Mouse (Mus musculus) midbrain, postnatal 0 days (tissue): ENCODE results near the gene Tff1. TPM values are rescaled to one million over a fixed set of nuclear protein-coding genes. Genes with fewer than 3 reads are reported as not detected.

Experiments used
- ATAC-seq: fragments of 200-750 bp; cut with Nextera tagmentation; 2 replicates; pipeline ENCODE4 v1.8.0; 2017; ENCODE audit warnings: moderate number of reproducible peaks, mild to moderate bottlenecking, moderate TSS enrichment, moderate library complexity; ENCODE audit not compliant: low FRiP score
- DNase-seq: peaks from one replicate; pipeline ENCODE4 v3.0.0-alpha.2; 2015; ENCODE audit warnings: low spot score
- H3K27ac ChIP-seq: fragments of 300-500 bp; sonication (generic); 2 replicates; pipeline ENCODE4 v1.5.1; 2014; ENCODE audit warnings: low read depth, mild to moderate bottlenecking, low read length, mixed read lengths
- H3K27me3 ChIP-seq: fragments of 300-500 bp; sonication (generic); 2 replicates; pipeline ENCODE4 v1.6.1; 2014; ENCODE audit warnings: low read length, control low read depth, mixed read lengths; ENCODE audit not compliant: insufficient read depth
- H3K36me3 ChIP-seq: fragments of 300-500 bp; sonication (generic); 2 replicates; pipeline ENCODE4 v1.6.1; 2014; ENCODE audit warnings: low read length, control low read depth, mixed read lengths; ENCODE audit not compliant: insufficient read depth
- H3K4me1 ChIP-seq: fragments of 300-500 bp; sonication (generic); 2 replicates; pipeline ENCODE4 v1.6.1; 2014; ENCODE audit warnings: mild to moderate bottlenecking, control low read depth, antibody characterized with exemption, low read length, mixed read lengths; ENCODE audit not compliant: insufficient read depth
- H3K4me2 ChIP-seq: fragments of 300-500 bp; sonication (generic); 2 replicates; pipeline ENCODE4 v1.6.1; 2014; ENCODE audit warnings: low read depth, mild to moderate bottlenecking, low read length, mixed read lengths; ENCODE audit not compliant: poor library complexity, severe bottlenecking
- H3K4me3 ChIP-seq: fragments of 300-500 bp; sonication (generic); 2 replicates; pipeline ENCODE4 v1.5.1; 2014; ENCODE audit warnings: low read depth, mild to moderate bottlenecking, low read length, moderate library complexity
- H3K9ac ChIP-seq: fragments of 300-500 bp; sonication (generic); replicated peaks from 2 replicates; pipeline ENCODE4 v1.6.1; 2014; ENCODE audit warnings: mild to moderate bottlenecking, low read length, moderate library complexity, mixed read lengths; ENCODE audit not compliant: poor library complexity, severe bottlenecking
- H3K9me3 ChIP-seq: fragments of 300-500 bp; sonication (generic); 2 replicates; pipeline ENCODE4 v1.6.1; 2016; ENCODE audit warnings: low read length, control low read depth
- CTCF ChIP-seq: IDR thresholded peaks from 2 replicates; pipeline ENCODE4 v1.5.1; 2016; ENCODE audit warnings: antibody characterized with exemption, mild to moderate bottlenecking
- WGBS: fragments of 180-500 bp; shearing (Covaris S2); extraction: QIAGEN DNeasy Blood & Tissue Kit; methylation state at CpG from one replicate; pipeline ENCODE4 v1.1.7; 2014; 5-methylcytosine and 5-hydroxymethylcytosine counted together
- polyA plus RNA-seq: library from polyadenylated mRNA; unstranded; fragments of >200 nt; fragmentation: Nextera tagmentation; extraction: Ambion mirVana; gene quantifications from 2 replicates; pipeline ENCODE4 v1.2.1, GENCODE M21; 2015
- total RNA-seq: library from RNA; depleted of rRNA; stranded (reverse); fragments of >200 nt; gene quantifications from 2 replicates; pipeline ENCODE4 v1.2.3, GENCODE M21; 2014

Tff1 gene
- total and polyA plus RNA-seq, 2 experiments from 2014 or later: not detected

DNA sequence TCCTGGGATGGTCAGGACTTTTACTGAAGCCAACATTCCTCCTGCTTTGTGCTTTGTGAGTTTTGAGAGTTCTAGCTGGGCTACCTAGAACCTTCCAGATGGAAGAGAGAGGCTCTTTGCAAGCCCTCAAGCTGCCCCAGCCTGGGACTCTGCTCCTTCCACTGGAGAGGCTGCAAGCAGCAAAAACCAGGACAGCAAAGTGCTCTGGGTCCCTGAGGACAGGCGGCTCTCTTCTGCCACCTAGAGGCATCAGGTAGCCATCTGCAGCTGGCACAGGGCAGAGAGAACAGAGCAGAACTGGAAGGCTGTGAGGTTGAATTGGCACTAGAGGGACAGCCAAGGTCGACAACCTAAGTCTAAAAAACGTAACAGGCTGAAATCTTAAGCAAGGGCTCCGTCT is 22.3 kb upstream of the Tff1 start:
- TF ChIP-seq CTCF: peak; percentile 89
- Histone ChIP-seq H3K9ac (no peak overlapping the region), H3K4me3 (no peak overlapping the region), H3K4me2 (no peak overlapping the region), H3K27me3 (no peaks in the 10 kb centered on the region), H3K36me3 (no peaks in the 10 kb centered on the region), H3K4me1 (no peaks in the 10 kb centered on the region), H3K27ac (no peak overlapping the region), H3K9me3 (no peaks in the 10 kb centered on the region)
- ATAC-seq (no peak), DNase-seq (peak; percentile 85)
- WGBS: 22% methylated on average over 4 of the region's 4 CpGs

DNA sequence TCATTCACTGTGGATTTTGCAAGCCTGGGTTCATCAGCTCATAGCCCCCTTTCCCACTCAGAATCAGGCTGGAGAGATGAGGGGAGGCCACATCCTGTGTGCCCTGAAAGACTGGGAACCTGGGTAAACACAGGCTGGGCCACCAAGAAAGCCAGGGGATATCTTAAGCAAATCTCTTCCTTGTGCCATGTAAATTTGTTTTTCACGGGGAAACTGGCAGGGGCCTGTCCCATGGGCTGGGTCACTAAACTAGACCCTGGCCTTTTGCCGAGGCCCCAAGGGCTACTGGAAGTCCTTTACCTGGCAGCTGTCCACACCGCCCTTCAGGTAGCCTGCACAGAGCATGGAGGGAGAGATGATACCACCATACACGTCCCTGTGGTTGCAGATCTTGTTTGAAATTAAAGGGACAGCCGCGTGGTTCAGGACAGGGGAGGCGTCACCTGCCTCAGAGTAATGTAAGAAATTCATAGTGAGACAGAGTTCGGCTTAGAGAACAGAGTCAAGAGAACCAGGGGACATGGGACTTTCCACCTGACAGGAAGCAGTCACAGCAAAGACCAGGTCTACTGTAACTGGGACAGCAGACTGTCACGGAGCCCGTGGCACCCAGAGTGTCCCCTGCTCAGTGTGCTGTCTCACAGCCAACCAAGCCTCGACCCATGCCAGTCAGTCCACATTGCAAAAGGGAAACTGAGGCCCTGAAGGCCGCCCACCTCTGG is 19.4 kb upstream of the Tff1 start:
- Histone ChIP-seq H3K4me1 (no peaks in the 10 kb centered on the region), H3K4me3 (no peak overlapping the region), H3K4me2 (no peak overlapping the region), H3K36me3 (no peaks in the 10 kb centered on the region), H3K27ac (no peak overlapping the region), H3K27me3 (no peaks in the 10 kb centered on the region), H3K9ac (no peak overlapping the region), H3K9me3 (no peaks in the 10 kb centered on the region)
- TF ChIP-seq CTCF: no peak
- WGBS: 84% methylated on average over 12 of the region's 12 CpGs
- ATAC-seq (no peak), DNase-seq (no peak)

GRCm38 (mm10) chr17:31183180-31183974 is 18.3 kb upstream of the Tff1 start:
- Histone ChIP-seq H3K4me1 (no peaks in the 10 kb centered on the region), H3K27me3 (no peaks in the 10 kb centered on the region), H3K9me3 (no peaks in the 10 kb centered on the region), H3K4me2 (no peak overlapping the region), H3K27ac (no peak overlapping the region), H3K36me3 (no peaks in the 10 kb centered on the region), H3K9ac (no peak overlapping the region), H3K4me3 (no peak overlapping the region)
- TF ChIP-seq CTCF: no peak
- ATAC-seq (no peak), DNase-seq (no peak)
- WGBS: 71% methylated on average over 12 of the region's 12 CpGs

GRCm38 (mm10) chr17:31181490-31181889 is 16.4 kb upstream of the Tff1 start:
- Histone ChIP-seq H3K36me3 (no peaks in the 10 kb centered on the region), H3K27me3 (no peaks in the 10 kb centered on the region), H3K4me3 (no peak overlapping the region), H3K4me1 (no peaks in the 10 kb centered on the region), H3K9me3 (no peaks in the 10 kb centered on the region), H3K27ac (no peak overlapping the region), H3K4me2 (no peak overlapping the region), H3K9ac (no peak overlapping the region)
- TF ChIP-seq CTCF: no peak
- WGBS: 87% methylated on average over 4 of the region's 4 CpGs
- ATAC-seq (no peak), DNase-seq (no peak)

DNA sequence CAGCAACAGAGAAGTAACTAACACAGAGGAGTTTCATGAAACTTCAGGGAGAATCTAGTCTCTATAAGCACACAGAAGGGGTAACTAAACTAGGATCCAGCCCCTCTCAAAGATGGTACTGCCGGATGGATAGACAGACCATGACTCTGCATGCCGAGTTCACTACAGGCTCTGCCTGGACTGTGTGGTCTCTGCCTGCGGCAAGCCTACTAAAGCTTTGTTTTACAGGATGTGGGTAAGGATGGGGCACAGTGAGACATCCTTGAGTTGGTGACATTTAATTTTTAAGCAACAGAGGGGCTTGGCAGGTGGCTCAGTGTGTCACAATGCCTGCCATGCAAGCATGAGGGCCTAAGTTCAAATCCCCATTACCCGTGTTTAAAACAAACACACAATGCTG is 11.2 kb upstream of the Tff1 start:
- no peak for DNase-seq
- Histone ChIP-seq H3K27me3 (no peaks in the 10 kb centered on the region), H3K9ac (no peak overlapping the region), H3K36me3 (no peaks in the 10 kb centered on the region), H3K4me3 (no peak overlapping the region), H3K9me3 (no peaks in the 10 kb centered on the region), H3K4me2 (no peak overlapping the region), H3K27ac (no peak overlapping the region), H3K4me1 (no peaks in the 10 kb centered on the region)
- ATAC-seq: no peak
- no peak for TF ChIP-seq CTCF
- WGBS: 92% methylated on average over 4 of the region's 4 CpGs

- no peak for TF ChIP-seq CTCF
- ATAC-seq (no peak), DNase-seq (no peak)
Measured at GRCm38 (mm10) chr17:31169796-31170195, 4.7 kb upstream of the Tff1 start.

More at GRCm38 (mm10) chr17:31169796-31170195, 4.7 kb upstream of the Tff1 start:
- WGBS: 93% methylated on average over 5 of the region's 5 CpGs
- no peaks in the 10 kb centered on the region for H3K36me3 ChIP-seq
- no peak overlapping the region for H3K9ac ChIP-seq
- H3K27ac ChIP-seq: no peak overlapping the region
- H3K4me2 ChIP-seq: no peak overlapping the region
- H3K9me3 ChIP-seq: no peaks in the 10 kb centered on the region
- H3K27me3 ChIP-seq: no peaks in the 10 kb centered on the region
- no peak overlapping the region for H3K4me3 ChIP-seq
- H3K4me1 ChIP-seq: no peaks in the 10 kb centered on the region
